Mouse (Mus musculus): ENCODE measurements around the gene Fermt3. TPM values are rescaled to one million over a fixed set of nuclear protein-coding genes. Genes with fewer than 3 reads are reported as not detected.

Gene Fermt3
- polyA plus RNA-seq, 1 experiment from 2014 or later, result 3.8 TPM

DNA sequence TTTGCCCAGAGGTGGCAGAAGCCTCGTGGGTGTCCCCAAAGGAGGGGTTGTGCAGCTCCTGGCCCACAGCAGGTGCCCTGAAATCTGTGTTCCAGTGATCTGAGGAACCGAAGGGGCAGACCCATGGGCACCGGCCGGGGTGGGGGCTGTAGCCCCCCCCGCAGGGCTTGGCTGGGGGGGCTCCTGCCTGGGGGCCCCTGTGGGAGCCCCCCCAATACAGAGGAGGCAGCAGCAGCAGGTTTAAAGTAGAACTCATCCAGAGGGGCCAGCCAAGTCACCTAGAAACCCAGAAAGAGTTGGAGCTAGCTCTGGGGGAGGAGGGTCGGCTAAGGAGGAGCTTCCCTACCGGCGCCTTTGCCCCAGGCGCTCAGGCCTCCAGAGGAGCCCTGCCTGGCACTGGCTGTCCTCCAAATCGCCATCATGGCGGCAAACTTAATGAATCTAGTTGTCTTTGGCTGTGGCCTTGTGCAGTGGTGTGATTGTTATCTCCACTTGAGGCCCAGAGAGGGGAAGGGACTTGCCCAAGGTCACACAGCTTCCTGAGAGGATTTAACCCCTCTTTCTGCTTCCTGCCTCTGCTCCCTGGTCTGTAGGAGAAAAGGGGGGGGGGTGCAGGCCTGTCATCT is 48.7 kb downstream of the Fermt3 start:
- Histone ChIP-seq H3K4me2 (replicated peaks) (peak overlapping the region; percentile 47; the same call in 1 of the 2 replicates), H3K27me3 (ENCODE audit: control insufficient read depth, insufficient read depth, low read length) (peaks cover 23% of the 10 kb centered on the region), H3K9me3 (ENCODE audit: control insufficient read depth, low read length) (no peaks in the 10 kb centered on the region), H3K36me3 (replicated peaks; ENCODE audit: control insufficient read depth, insufficient read depth) (no peaks in the 10 kb centered on the region), H3K9ac (peak overlapping the region; percentile 20; the same call in 1 of the 2 replicates), H3K27ac (no peak overlapping the region), H3K4me3 (replicated peaks; ENCODE audit: low read length) (no peak overlapping the region), H3K4me1 (replicated peaks; ENCODE audit: control insufficient read depth, insufficient read depth, low read length) (peaks cover 9% of the 10 kb centered on the region)
- no peak for ATAC-seq (ENCODE audit: low FRiP score)
- WGBS, result 18% methylated on average over 11 of the region's 11 CpGs
- no peak for DNase-seq (ENCODE audit: low spot score)

DNA sequence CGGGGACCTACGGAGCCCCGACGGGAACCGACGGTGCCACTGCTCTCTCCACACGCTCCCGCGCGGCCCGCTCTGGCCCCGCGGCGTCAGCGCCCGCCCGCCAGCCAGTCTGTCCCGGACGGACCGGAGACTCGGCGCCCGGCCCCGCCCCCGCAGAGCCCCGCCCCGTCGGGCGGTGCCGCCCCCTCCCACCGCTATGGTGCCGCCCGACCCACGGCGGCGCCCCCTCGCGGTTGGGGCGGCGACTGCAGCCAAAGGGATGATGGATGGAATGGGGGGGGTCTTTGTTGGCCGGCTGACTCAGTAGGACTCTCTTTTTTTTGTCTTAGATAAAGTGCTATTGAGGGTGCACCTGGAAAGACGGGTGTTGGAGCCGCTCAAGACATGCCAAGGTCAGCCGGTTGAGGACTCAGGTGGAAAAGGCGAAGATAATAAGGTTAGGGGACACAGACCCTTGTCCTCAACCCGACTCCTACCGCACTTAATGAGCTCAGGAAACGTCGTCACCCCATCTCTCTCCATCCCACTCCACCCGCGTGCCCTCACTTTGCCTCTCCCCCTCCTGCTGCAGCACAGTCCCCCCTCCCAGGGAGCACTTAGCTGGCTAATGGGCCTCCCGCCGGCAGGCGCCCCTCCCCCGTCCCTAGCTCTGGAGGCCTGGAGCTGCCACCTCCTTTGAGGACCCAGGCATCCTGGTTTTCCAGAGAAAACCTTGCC is 49.4 kb downstream of the Fermt3 start:
- WGBS, result 2% methylated on average over 55 of the region's 55 CpGs
- ATAC-seq (ENCODE audit: low FRiP score), result peak; percentile 6; the same call in 1 of the 2 replicates
- no peak overlapping the region for H3K27ac ChIP-seq

DNA sequence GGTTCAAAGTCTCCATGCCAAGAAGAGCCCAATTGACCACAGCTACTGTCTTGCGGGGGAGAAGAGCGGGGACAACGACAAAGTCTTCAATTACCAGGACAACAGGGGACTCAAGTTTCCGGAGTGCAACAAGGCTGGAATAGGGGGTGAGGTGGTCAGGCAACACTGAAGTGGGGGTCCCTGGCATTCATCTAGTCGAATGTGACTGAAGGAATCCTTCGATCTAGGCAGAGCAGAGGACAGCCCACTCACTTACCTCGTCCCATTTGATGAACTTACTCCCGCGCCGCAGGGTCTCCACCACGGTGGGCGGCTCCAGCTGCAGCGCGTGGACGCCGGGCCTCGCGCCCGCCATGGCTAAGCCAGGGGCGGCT is 50.0 kb downstream of the Fermt3 start:
- peaks cover 23% of the 10 kb centered on the region for H3K27me3 ChIP-seq (ENCODE audit: control insufficient read depth, insufficient read depth, low read length)
- WGBS, result under 1% methylated on average over 20 of the region's 20 CpGs
- no peak overlapping the region for H3K27ac ChIP-seq
- no peaks in the 10 kb centered on the region for H3K9me3 ChIP-seq (ENCODE audit: control insufficient read depth, low read length)
- H3K4me3 ChIP-seq (replicated peaks; ENCODE audit: low read length), result peak overlapping the region; percentile 39
- H3K36me3 ChIP-seq (replicated peaks; ENCODE audit: control insufficient read depth, insufficient read depth), result no peaks in the 10 kb centered on the region
- H3K4me1 ChIP-seq (replicated peaks; ENCODE audit: control insufficient read depth, insufficient read depth, low read length), result peaks cover 9% of the 10 kb centered on the region
- H3K4me2 ChIP-seq (replicated peaks), result peak overlapping the region; percentile 47
- ATAC-seq (ENCODE audit: low FRiP score) (no peak), DNase-seq (ENCODE audit: low spot score) (no peak)
- H3K9ac ChIP-seq, result peak overlapping the region; percentile 52

More for the DNA sequence above, 49.4 kb downstream of the Fermt3 start:
- Histone ChIP-seq H3K36me3 (replicated peaks; ENCODE audit: control insufficient read depth, insufficient read depth) (no peaks in the 10 kb centered on the region), H3K9ac (peak overlapping the region; percentile 52), H3K4me2 (replicated peaks) (peak overlapping the region; percentile 47), H3K4me1 (replicated peaks; ENCODE audit: control insufficient read depth, insufficient read depth, low read length) (peaks cover 9% of the 10 kb centered on the region), H3K9me3 (ENCODE audit: control insufficient read depth, low read length) (no peaks in the 10 kb centered on the region), H3K4me3 (replicated peaks; ENCODE audit: low read length) (peak overlapping the region; percentile 39), H3K27me3 (ENCODE audit: control insufficient read depth, insufficient read depth, low read length) (peaks cover 23% of the 10 kb centered on the region)
- peak; percentile 45 for DNase-seq (ENCODE audit: low spot score)

DNA sequence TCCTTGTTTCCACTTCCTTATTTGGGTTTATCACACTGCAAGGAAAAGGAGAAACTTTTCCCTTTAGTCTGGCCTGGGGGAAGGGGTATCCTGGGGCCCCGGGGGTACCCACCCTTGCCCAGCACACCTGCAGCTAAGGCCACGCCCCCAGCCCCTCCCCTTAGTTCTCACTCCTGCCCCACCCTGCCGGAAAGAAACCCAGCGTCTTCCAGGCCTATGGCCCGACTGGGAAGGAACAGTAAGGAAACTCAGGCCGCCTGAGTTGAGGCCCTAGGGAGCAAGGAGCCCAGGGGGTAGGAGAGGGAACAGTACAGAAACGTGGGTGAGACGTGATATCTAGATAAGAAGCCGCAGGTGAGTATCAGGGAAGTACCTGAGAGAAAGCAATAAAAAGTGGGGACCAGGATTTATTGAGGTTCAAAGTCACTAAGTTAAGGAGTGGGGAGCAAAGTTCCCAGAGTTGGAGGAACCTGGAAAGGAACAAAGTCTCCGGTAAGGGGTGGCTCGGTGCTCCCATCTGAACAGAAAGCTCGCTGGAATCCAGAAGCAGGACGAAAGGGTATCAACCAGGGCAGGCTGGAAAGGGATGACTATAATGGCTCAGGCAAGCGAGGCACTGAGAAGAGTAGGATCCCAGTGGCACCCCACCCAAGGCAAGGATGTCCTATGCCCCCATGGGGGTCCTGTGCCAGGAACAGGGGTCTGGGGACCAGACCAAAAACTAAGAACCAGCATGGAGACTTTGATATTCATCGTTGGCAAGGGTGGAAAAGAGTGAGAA is 50.6 kb downstream of the Fermt3 start:
- H3K27ac ChIP-seq, result no peak overlapping the region
- 17% methylated on average over 15 of the region's 15 CpGs for WGBS
- ATAC-seq (ENCODE audit: low FRiP score), result no peak
- H3K36me3 ChIP-seq (replicated peaks; ENCODE audit: control insufficient read depth, insufficient read depth), result no peaks in the 10 kb centered on the region
- H3K4me2 ChIP-seq (replicated peaks), result peak overlapping the region; percentile 47
- no peaks in the 10 kb centered on the region for H3K9me3 ChIP-seq (ENCODE audit: control insufficient read depth, low read length)
- H3K4me1 ChIP-seq (replicated peaks; ENCODE audit: control insufficient read depth, insufficient read depth, low read length), result peaks cover 9% of the 10 kb centered on the region
- no peak for DNase-seq (ENCODE audit: low spot score)
- H3K4me3 ChIP-seq (replicated peaks; ENCODE audit: low read length), result peak overlapping the region; percentile 39
- no peak overlapping the region; the same call in 1 of the 2 replicates for H3K9ac ChIP-seq
- peaks cover 23% of the 10 kb centered on the region for H3K27me3 ChIP-seq (ENCODE audit: control insufficient read depth, insufficient read depth, low read length)

DNA sequence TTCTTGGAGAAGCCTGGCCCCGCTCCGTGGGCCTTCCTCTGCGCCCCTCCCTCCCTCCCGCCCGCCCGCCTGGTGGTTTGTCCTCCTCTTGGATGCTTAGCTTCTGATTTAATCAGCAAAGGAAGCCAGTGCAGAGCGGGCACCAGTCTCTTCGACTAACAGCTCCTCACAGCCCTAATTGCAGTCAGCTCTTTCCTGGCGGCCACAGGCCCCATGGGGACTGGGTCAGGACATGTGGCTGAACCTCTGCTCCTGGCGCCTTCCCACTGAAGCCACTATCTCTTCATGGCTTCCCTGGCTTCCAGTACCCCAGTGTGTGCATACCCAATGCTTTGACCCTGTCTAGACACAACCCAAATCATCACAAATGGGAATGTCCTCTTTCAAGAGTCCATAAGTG is 62.8 kb downstream of the Fermt3 start:
- Histone ChIP-seq H3K4me1 (replicated peaks; ENCODE audit: control insufficient read depth, insufficient read depth, low read length) (peaks cover 9% of the 10 kb centered on the region), H3K9ac (no peak overlapping the region), H3K27me3 (ENCODE audit: control insufficient read depth, insufficient read depth, low read length) (no peaks in the 10 kb centered on the region), H3K4me2 (replicated peaks) (no peak overlapping the region), H3K27ac (no peak overlapping the region), H3K4me3 (replicated peaks; ENCODE audit: low read length) (no peak overlapping the region), H3K9me3 (ENCODE audit: control insufficient read depth, low read length) (no peaks in the 10 kb centered on the region), H3K36me3 (replicated peaks; ENCODE audit: control insufficient read depth, insufficient read depth) (peaks cover 19% of the 10 kb centered on the region; the same call in 1 of the 2 replicates)
- DNase-seq (ENCODE audit: low spot score), result no peak
- 83% methylated on average over 10 of the region's 10 CpGs for whole genome bisulfite sequencing
- ATAC-seq (ENCODE audit: low FRiP score), result no peak

DNA sequence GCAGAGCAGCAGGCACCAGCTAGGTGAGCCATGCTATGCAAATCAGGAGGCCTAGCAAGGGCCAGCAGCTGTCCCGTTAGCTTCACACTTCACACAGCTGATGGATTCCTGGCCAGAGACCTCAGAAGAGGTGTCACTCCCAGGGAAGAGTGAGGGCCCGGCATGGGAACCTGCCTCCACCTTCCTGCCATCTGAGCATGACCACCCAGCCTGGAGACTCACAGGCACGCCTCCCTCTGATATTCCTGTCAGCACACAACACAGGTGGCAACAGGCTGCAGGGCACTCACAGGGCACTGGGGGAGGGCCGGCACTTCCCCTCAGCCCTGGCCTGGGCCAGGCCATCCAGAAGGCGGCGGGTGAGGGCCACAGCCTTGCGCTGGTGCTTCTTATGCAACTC is 63.8 kb downstream of the Fermt3 start:
- H3K9ac ChIP-seq, result no peak overlapping the region
- H3K27me3 ChIP-seq (ENCODE audit: control insufficient read depth, insufficient read depth, low read length), result no peaks in the 10 kb centered on the region
- peaks cover 9% of the 10 kb centered on the region for H3K4me1 ChIP-seq (replicated peaks; ENCODE audit: control insufficient read depth, insufficient read depth, low read length)
- no peak overlapping the region for H3K4me3 ChIP-seq (replicated peaks; ENCODE audit: low read length)
- ATAC-seq (ENCODE audit: low FRiP score) (no peak), DNase-seq (ENCODE audit: low spot score) (no peak)
- no peaks in the 10 kb centered on the region for H3K9me3 ChIP-seq (ENCODE audit: control insufficient read depth, low read length)
- H3K4me2 ChIP-seq (replicated peaks), result no peak overlapping the region
- H3K36me3 ChIP-seq (replicated peaks; ENCODE audit: control insufficient read depth, insufficient read depth), result peaks cover 19% of the 10 kb centered on the region; the same call in 1 of the 2 replicates
- H3K27ac ChIP-seq, result no peak overlapping the region
- 90% methylated on average over 7 of the region's 7 CpGs for WGBS

DNA sequence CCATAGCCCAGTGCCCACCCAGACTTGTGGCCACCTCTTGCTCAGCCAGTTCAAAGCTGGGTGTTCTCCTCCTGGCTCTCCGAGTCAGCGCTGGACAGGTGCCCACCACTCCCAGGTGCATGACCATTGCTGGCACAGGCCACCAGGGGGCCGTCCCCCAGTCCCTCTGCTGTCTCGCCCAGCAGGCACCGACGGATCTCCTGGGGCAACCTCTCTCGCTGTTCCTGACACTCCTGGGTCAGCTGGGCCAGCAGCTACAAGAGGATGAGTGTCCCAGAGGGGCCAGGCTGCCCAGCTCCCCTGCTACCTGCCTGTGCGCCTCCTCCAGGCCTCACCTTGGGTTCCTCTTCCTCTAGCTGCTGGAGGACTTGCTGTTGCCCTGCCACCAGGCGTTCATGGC is 65.2 kb downstream of the Fermt3 start:
- no peak overlapping the region for H3K4me3 ChIP-seq (replicated peaks; ENCODE audit: low read length)
- H3K4me1 ChIP-seq (replicated peaks; ENCODE audit: control insufficient read depth, insufficient read depth, low read length), result peaks cover 19% of the 10 kb centered on the region
- H3K9me3 ChIP-seq (ENCODE audit: control insufficient read depth, low read length), result no peaks in the 10 kb centered on the region
- no peak for DNase-seq (ENCODE audit: low spot score)
- H3K36me3 ChIP-seq (replicated peaks; ENCODE audit: control insufficient read depth, insufficient read depth), result 0 out of 2 replicates have a peak, but pooled peaks cover 19% of the 10 kb centered on the region
- no peak for ATAC-seq (ENCODE audit: low FRiP score)
- H3K9ac ChIP-seq, result no peak overlapping the region
- 60% methylated on average over 9 of the region's 9 CpGs for WGBS
- no peak overlapping the region for H3K4me2 ChIP-seq (replicated peaks)
- no peaks in the 10 kb centered on the region for H3K27me3 ChIP-seq (ENCODE audit: control insufficient read depth, insufficient read depth, low read length)
- H3K27ac ChIP-seq, result no peak overlapping the region

DNA sequence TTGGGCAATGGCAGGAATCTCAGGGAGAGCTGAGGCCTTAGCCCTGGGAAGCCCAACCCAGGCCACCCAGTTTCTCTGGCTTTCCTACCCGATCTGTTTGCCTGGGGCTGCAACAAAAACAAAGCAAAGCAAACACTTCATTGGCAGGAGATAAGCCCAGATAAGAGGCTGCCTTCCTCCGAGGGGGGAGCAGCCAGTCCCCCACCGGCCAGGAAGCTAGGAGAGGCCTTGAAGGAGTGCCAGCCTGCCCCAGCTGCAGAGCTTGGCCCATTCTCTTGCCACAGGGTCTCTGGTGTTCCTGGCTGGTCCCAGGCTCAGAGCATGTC is 66.6 kb downstream of the Fermt3 start:
- no peak for DNase-seq (ENCODE audit: low spot score)
- peaks cover 13% of the 10 kb centered on the region; the same call in 1 of the 2 replicates for H3K36me3 ChIP-seq (replicated peaks; ENCODE audit: control insufficient read depth, insufficient read depth)
- 41% methylated on average over 3 of the region's 3 CpGs for WGBS
- ATAC-seq (ENCODE audit: low FRiP score), result no peak
- peak overlapping the region; percentile 47; the same call in 1 of the 2 replicates for H3K4me3 ChIP-seq (replicated peaks; ENCODE audit: low read length)
- H3K9me3 ChIP-seq (ENCODE audit: control insufficient read depth, low read length), result no peaks in the 10 kb centered on the region
- H3K4me1 ChIP-seq (replicated peaks; ENCODE audit: control insufficient read depth, insufficient read depth, low read length), result peaks cover 19% of the 10 kb centered on the region
- H3K27me3 ChIP-seq (ENCODE audit: control insufficient read depth, insufficient read depth, low read length), result no peaks in the 10 kb centered on the region
- H3K4me2 ChIP-seq (replicated peaks), result peak overlapping the region; percentile 93
- peak overlapping the region; percentile 90; the same call in 1 of the 2 replicates for H3K27ac ChIP-seq
- H3K9ac ChIP-seq, result peak overlapping the region; percentile 63
